Mouse (Mus musculus): ENCODE measurements at regions not wholly inside any gene's neighbourhood (a gene's known extent, or its start where the extent isn't known, plus 50 kb on each side); places are given as distances from the start of the nearest gene placed in this dataset.

- WGBS = 68% methylated on average over 9 of the region's 9 CpGs
- Histone ChIP-seq H3K27ac (ENCODE audit: low read depth, low read length) (no peak overlapping the region), H3K4me2 (ENCODE audit: low read depth, low read length, poor library complexity, severe bottlenecking) (no peak overlapping the region), H3K4me1 (ENCODE audit: insufficient read depth, low read length) (no peaks in the 10 kb centered on the region), H3K27me3 (ENCODE audit: insufficient read depth, low read length) (no peaks in the 10 kb centered on the region), H3K4me3 (ENCODE audit: low read depth, low read length) (no peak overlapping the region), H3K36me3 (ENCODE audit: insufficient read depth, low read length) (no peaks in the 10 kb centered on the region), H3K9me3 (ENCODE audit: low read length) (no peaks in the 10 kb centered on the region), H3K9ac (replicated peaks; ENCODE audit: low read length, poor library complexity, severe bottlenecking) (no peak overlapping the region)
- ATAC-seq (ENCODE audit: low FRiP score) (no peak), DNase-seq (ENCODE audit: low spot score) (peak; percentile 40)
- TF ChIP-seq CTCF (IDR thresholded peaks at IDR 0.05) = no peak
Measured at GRCm38 (mm10) chr13:31439761-31440627, 115.9 kb upstream of the Foxq1 start.

DNA sequence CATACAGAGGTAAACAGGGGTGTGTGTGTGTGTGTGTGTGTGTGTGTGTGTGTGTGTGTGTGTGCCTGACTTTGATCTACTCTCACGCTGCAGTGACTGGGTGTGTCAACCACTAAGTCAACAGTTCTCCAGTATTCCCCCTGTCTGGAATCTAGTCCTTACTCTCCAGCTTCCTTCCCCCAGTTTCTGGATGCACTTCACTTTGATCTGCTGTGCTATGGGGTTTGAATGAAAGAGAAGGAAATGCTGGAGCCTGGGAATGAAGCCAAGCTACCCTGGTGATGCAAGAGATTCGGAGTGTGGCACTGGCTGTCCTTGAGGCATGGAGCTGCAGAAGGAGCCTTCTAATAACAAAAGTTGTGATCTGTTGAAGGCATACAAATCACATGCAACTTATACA is 97.1 kb upstream of the Foxq1 start:
- H3K4me3 ChIP-seq (ENCODE audit: low read depth, low read length) = no peak overlapping the region
- peak; percentile 35 for DNase-seq (ENCODE audit: low spot score)
- H3K4me2 ChIP-seq (ENCODE audit: low read depth, low read length, poor library complexity, severe bottlenecking) = no peak overlapping the region
- no peak for TF ChIP-seq CTCF (IDR thresholded peaks at IDR 0.05)
- H3K9ac ChIP-seq (replicated peaks; ENCODE audit: low read length, poor library complexity, severe bottlenecking) = no peak overlapping the region
- H3K36me3 ChIP-seq (ENCODE audit: insufficient read depth, low read length) = no peaks in the 10 kb centered on the region
- no peak overlapping the region for H3K27ac ChIP-seq (ENCODE audit: low read depth, low read length)
- no peaks in the 10 kb centered on the region for H3K4me1 ChIP-seq (ENCODE audit: insufficient read depth, low read length)
- no peak for ATAC-seq (ENCODE audit: low FRiP score)
- no peaks in the 10 kb centered on the region for H3K9me3 ChIP-seq (ENCODE audit: low read length)
- H3K27me3 ChIP-seq (ENCODE audit: insufficient read depth, low read length) = no peaks in the 10 kb centered on the region
- 55% methylated on average over 2 of the region's 2 CpGs for WGBS

GRCm38 (mm10) chr13:31465141-31465540 is 90.8 kb upstream of the Foxq1 start:
- no peak overlapping the region for H3K4me3 ChIP-seq (ENCODE audit: low read depth, low read length)
- 86% methylated on average over 8 of the region's 8 CpGs for WGBS
- no peaks in the 10 kb centered on the region for H3K9me3 ChIP-seq (ENCODE audit: low read length)
- no peak overlapping the region for H3K9ac ChIP-seq (replicated peaks; ENCODE audit: low read length, poor library complexity, severe bottlenecking)
- no peak overlapping the region for H3K27ac ChIP-seq (ENCODE audit: low read depth, low read length)
- no peak for DNase-seq (ENCODE audit: low spot score)
- H3K4me1 ChIP-seq (ENCODE audit: insufficient read depth, low read length) = no peaks in the 10 kb centered on the region
- H3K27me3 ChIP-seq (ENCODE audit: insufficient read depth, low read length) = no peaks in the 10 kb centered on the region
- no peak for TF ChIP-seq CTCF (IDR thresholded peaks at IDR 0.05)
- H3K36me3 ChIP-seq (ENCODE audit: insufficient read depth, low read length) = no peaks in the 10 kb centered on the region
- no peak overlapping the region for H3K4me2 ChIP-seq (ENCODE audit: low read depth, low read length, poor library complexity, severe bottlenecking)
- ATAC-seq (ENCODE audit: low FRiP score) = no peak

- H3K4me2 ChIP-seq (ENCODE audit: low read depth, low read length, poor library complexity, severe bottlenecking) = no peak overlapping the region
- H3K36me3 ChIP-seq (ENCODE audit: insufficient read depth, low read length) = no peaks in the 10 kb centered on the region
- H3K9ac ChIP-seq (replicated peaks; ENCODE audit: low read length, poor library complexity, severe bottlenecking) = no peak overlapping the region
- TF ChIP-seq CTCF (IDR thresholded peaks at IDR 0.05) = no peak
- H3K27me3 ChIP-seq (ENCODE audit: insufficient read depth, low read length) = no peaks in the 10 kb centered on the region
- H3K4me1 ChIP-seq (ENCODE audit: insufficient read depth, low read length) = no peaks in the 10 kb centered on the region
- DNase-seq (ENCODE audit: low spot score) = no peak
- no peaks in the 10 kb centered on the region for H3K9me3 ChIP-seq (ENCODE audit: low read length)
- no peak overlapping the region for H3K27ac ChIP-seq (ENCODE audit: low read depth, low read length)
- 76% methylated on average over 4 of the region's 4 CpGs for WGBS
- no peak for ATAC-seq (ENCODE audit: low FRiP score)
- no peak overlapping the region for H3K4me3 ChIP-seq (ENCODE audit: low read depth, low read length)
Measured at GRCm38 (mm10) chr13:31465711-31466110, 90.2 kb upstream of the Foxq1 start.

- ATAC-seq (ENCODE audit: low FRiP score) (no peak), DNase-seq (ENCODE audit: low spot score) (no peak)
- no peak for TF ChIP-seq CTCF (IDR thresholded peaks at IDR 0.05)
- Histone ChIP-seq H3K4me3 (ENCODE audit: low read depth, low read length) (no peak overlapping the region), H3K27me3 (ENCODE audit: insufficient read depth, low read length) (no peaks in the 10 kb centered on the region), H3K4me2 (ENCODE audit: low read depth, low read length, poor library complexity, severe bottlenecking) (no peak overlapping the region), H3K4me1 (ENCODE audit: insufficient read depth, low read length) (no peaks in the 10 kb centered on the region), H3K36me3 (ENCODE audit: insufficient read depth, low read length) (no peaks in the 10 kb centered on the region), H3K27ac (ENCODE audit: low read depth, low read length) (no peak overlapping the region), H3K9me3 (ENCODE audit: low read length) (no peaks in the 10 kb centered on the region), H3K9ac (replicated peaks; ENCODE audit: low read length, poor library complexity, severe bottlenecking) (no peak overlapping the region)
- WGBS = 85% methylated on average over 3 of the region's 3 CpGs
Measured at GRCm38 (mm10) chr13:31468131-31468530, 87.8 kb upstream of the Foxq1 start.

DNA sequence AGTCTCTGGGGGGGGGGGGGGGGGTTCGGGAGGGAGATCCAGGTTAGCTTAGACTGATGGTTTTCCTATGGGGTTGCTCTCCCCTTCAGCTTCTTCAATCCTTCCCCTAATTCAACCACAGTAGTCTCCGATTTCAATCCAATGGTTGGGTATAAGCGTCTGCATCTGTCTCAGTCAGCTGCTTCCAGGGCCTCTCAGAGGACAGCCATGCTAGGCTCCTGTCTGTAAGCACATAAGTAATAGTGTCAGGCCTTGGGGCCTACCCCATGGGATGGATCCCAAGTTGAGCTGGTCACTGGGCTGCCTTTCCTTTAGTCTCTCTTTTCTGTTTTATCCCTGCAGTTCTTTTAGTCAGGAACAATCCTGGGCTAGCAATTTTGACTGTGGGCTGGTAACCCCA is 87.0 kb upstream of the Foxq1 start:
- 81% methylated on average over 3 of the region's 3 CpGs for WGBS

More for the DNA sequence above, 87.0 kb upstream of the Foxq1 start:
- no peak for TF ChIP-seq CTCF (IDR thresholded peaks at IDR 0.05)
- no peak for ATAC-seq (ENCODE audit: low FRiP score)
- H3K9me3 ChIP-seq (ENCODE audit: low read length) = no peaks in the 10 kb centered on the region
- no peak for DNase-seq (ENCODE audit: low spot score)
- H3K27ac ChIP-seq (ENCODE audit: low read depth, low read length) = no peak overlapping the region
- no peak overlapping the region for H3K9ac ChIP-seq (replicated peaks; ENCODE audit: low read length, poor library complexity, severe bottlenecking)
- no peaks in the 10 kb centered on the region for H3K36me3 ChIP-seq (ENCODE audit: insufficient read depth, low read length)
- no peak overlapping the region for H3K4me3 ChIP-seq (ENCODE audit: low read depth, low read length)
- H3K27me3 ChIP-seq (ENCODE audit: insufficient read depth, low read length) = no peaks in the 10 kb centered on the region
- H3K4me2 ChIP-seq (ENCODE audit: low read depth, low read length, poor library complexity, severe bottlenecking) = no peak overlapping the region
- H3K4me1 ChIP-seq (ENCODE audit: insufficient read depth, low read length) = no peaks in the 10 kb centered on the region

All from midbrain, postnatal 0 days (tissue).